Comparison of ENCODE assay signal across 8 mouse cellular contexts in the genomic region with DNA sequence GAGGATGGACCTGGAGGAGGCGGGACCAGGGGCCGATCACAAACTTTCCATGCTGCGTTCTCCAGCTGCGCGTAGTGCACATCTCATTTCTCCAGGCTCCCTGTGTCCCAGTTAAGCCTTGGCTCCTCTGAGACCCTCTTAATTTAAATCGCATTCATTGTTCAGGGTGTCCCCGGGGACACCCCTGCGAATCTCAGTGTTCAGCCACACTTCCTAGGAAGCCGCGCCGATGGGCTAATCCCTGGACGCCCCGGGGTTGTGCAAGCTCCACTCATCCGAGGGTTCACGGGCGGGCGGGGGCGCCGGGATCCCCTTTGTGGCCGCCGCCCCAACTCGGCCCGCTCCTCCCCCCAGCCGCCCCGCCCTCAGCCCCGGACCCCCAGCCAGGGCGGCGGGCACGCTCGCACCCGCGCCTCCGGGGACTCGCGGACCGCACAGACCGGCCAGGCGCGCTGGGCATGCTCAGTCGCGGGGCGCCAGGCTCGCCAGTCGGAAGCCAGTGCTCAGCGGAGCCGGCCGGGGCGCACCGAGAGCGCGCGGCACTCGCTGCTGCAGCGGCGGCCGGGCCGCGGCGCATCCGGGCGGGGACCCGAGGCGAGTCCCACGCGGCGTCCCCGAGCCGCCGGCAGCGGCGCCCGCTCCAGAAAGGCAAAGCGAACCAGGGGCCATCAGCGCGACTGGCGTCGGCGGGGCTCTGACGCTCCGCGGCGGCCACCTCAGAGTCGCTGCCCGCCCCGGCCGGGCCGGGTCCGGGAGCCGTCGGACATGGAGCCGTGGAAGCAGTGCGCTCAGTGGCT. TPM values are rescaled to one million over a fixed set of nuclear protein-coding genes. Genes with fewer than 3 reads are reported as not detected.
DNase-seq lines count a peak whose midpoint lies in the region; ATAC-seq lines count a peak whose summit lies in the region.

TSS of gene Vav3 (plus strand) at position 380 of the 797 bp plus-strand sequence.

- under 1% methylated on average over 56 of the region's 92 CpGs for WGBS in embryonic facial prominence, embryonic 14.5 days
- WGBS in heart, embryonic 11.5 days (ENCODE audit: insufficient replicate concordance): under 1% methylated on average over 73 of the region's 92 CpGs
- WGBS in kidney, embryonic 15.5 days: under 1% methylated on average over 90 of the region's 92 CpGs
- WGBS in liver, embryonic 13.5 days (ENCODE audit: insufficient replicate concordance): under 1% methylated on average over 78 of the region's 92 CpGs

- peak within 1 kb of the TSS; percentile 78 for H3K27ac ChIP-seq in embryonic facial prominence, embryonic 14.5 days (replicated peaks; ENCODE audit: low read depth, low read length)
- H3K27ac ChIP-seq in heart, embryonic 11.5 days (ENCODE audit: low read depth, low read length): peak within 1 kb of the TSS; percentile 73
- H3K27ac ChIP-seq in kidney, embryonic 15.5 days: peak within 1 kb of the TSS; percentile 85
- H3K27ac ChIP-seq in liver, embryonic 13.5 days: peak within 1 kb of the TSS; percentile 58

- peaks cover 12% of the 10 kb centered on the region for H3K27me3 ChIP-seq in embryonic facial prominence, embryonic 14.5 days (replicated peaks; ENCODE audit: control insufficient read depth, insufficient read depth, low read length)
- H3K27me3 ChIP-seq in heart, embryonic 11.5 days (ENCODE audit: control insufficient read depth, insufficient read depth, low read length): no peaks in the 10 kb centered on the region
- H3K27me3 ChIP-seq in kidney, embryonic 15.5 days: peaks cover 18% of the 10 kb centered on the region
- peaks cover 41% of the 10 kb centered on the region for H3K27me3 ChIP-seq in liver, embryonic 13.5 days

- peak within 1 kb of the TSS; percentile 78 for H3K9ac ChIP-seq in embryonic facial prominence, embryonic 14.5 days (ENCODE audit: low read depth, low read length)
- H3K9ac ChIP-seq in heart, embryonic 11.5 days (ENCODE audit: low read depth, low read length): peak within 1 kb of the TSS; percentile 78
- H3K9ac ChIP-seq in kidney, embryonic 15.5 days: peak within 1 kb of the TSS; percentile 62
- H3K9ac ChIP-seq in liver, embryonic 13.5 days: peak within 1 kb of the TSS; percentile 56

- H3K4me2 ChIP-seq in embryonic facial prominence, embryonic 14.5 days (ENCODE audit: low read depth, low read length): peak within 1 kb of the TSS; percentile 93
- peak within 1 kb of the TSS; percentile 94 for H3K4me2 ChIP-seq in heart, embryonic 11.5 days
- H3K4me2 ChIP-seq in kidney, embryonic 15.5 days: peak within 1 kb of the TSS; percentile 94
- peak within 1 kb of the TSS; percentile 77 for H3K4me2 ChIP-seq in liver, embryonic 13.5 days

- H3K4me1 ChIP-seq in embryonic facial prominence, embryonic 14.5 days (ENCODE audit: control insufficient read depth, insufficient read depth, low read length): 0 out of 2 replicates have a peak, but pooled peaks cover 4% of the 10 kb centered on the region
- H3K4me1 ChIP-seq in heart, embryonic 11.5 days (ENCODE audit: control insufficient read depth, insufficient read depth, low read length): no peaks in the 10 kb centered on the region; the same call in 1 of the 2 replicates
- peaks cover 20% of the 10 kb centered on the region for H3K4me1 ChIP-seq in kidney, embryonic 15.5 days
- H3K4me1 ChIP-seq in liver, embryonic 13.5 days (replicated peaks): peaks cover 14% of the 10 kb centered on the region

- ATAC-seq in cerebellum, adult (ENCODE audit: insufficient number of reproducible peaks, low FRiP score, low TSS enrichment): 0 out of 2 replicates have a peak, but pooled peaks have one; percentile 23
- ATAC-seq in embryonic facial prominence, embryonic 14.5 days (ENCODE audit: low read depth): peak; percentile 88
- ATAC-seq in heart, embryonic 11.5 days (replicated peaks; ENCODE audit: insufficient number of reproducible peaks, low FRiP score, low TSS enrichment): peak; percentile 78
- peak; percentile 93 for ATAC-seq in kidney, embryonic 15.5 days (replicated peaks; ENCODE audit: low FRiP score)
- peak; percentile 75 for ATAC-seq in liver, embryonic 13.5 days (ENCODE audit: low read depth)

- peak within 1 kb of the TSS; percentile 73 for H3K4me3 ChIP-seq in embryonic facial prominence, embryonic 14.5 days (ENCODE audit: low read depth, low read length)
- peak within 1 kb of the TSS; percentile 80 for H3K4me3 ChIP-seq in heart, embryonic 11.5 days (ENCODE audit: low read depth, low read length)
- peak within 1 kb of the TSS; percentile 73 for H3K4me3 ChIP-seq in kidney, embryonic 15.5 days (replicated peaks)
- H3K4me3 ChIP-seq in liver, embryonic 13.5 days (replicated peaks): peak within 1 kb of the TSS; percentile 64

- H3K9me3 ChIP-seq in embryonic facial prominence, embryonic 14.5 days (ENCODE audit: control insufficient read depth, low read length): no peaks in the 10 kb centered on the region
- H3K9me3 ChIP-seq in heart, embryonic 11.5 days (replicated peaks; ENCODE audit: control insufficient read depth, low read length): no peaks in the 10 kb centered on the region
- H3K9me3 ChIP-seq in kidney, embryonic 15.5 days (replicated peaks): no peaks in the 10 kb centered on the region
- H3K9me3 ChIP-seq in liver, embryonic 13.5 days (replicated peaks): no peaks in the 10 kb centered on the region

- H3K36me3 ChIP-seq in embryonic facial prominence, embryonic 14.5 days (ENCODE audit: control insufficient read depth, insufficient read depth, low read length): no peaks in the 10 kb centered on the region
- no peaks in the 10 kb centered on the region for H3K36me3 ChIP-seq in heart, embryonic 11.5 days (ENCODE audit: control insufficient read depth, insufficient read depth, low read length)
- H3K36me3 ChIP-seq in kidney, embryonic 15.5 days: no peaks in the 10 kb centered on the region
- H3K36me3 ChIP-seq in liver, embryonic 13.5 days: no peaks in the 10 kb centered on the region

- DNase-seq in cerebellum, adult 11-12 months: no peak
- DNase-seq in embryonic facial prominence, embryonic 14.5 days (ENCODE audit: low spot score): peak; percentile 69
- DNase-seq in liver, embryonic 13.5 days: peak; percentile 24
- peak; percentile 67 for DNase-seq in naive thymus-derived CD4-positive, alpha-beta T cell, adult 2 months (ENCODE audit: low read depth)
- DNase-seq in spleen, postnatal 4 days (ENCODE audit: low spot score in 2 of 2): peak; percentile 50 to 79

RNA-seq across cellular contexts. Expression of gene Vav3, which starts in this region (rescaled TPM):
- 19.7 and 20.3 TPM in 2 replicates for polyA plus RNA-seq in embryonic facial prominence, embryonic 14.5 days (2014; fragmentation: Nextera tagmentation; extraction: Ambion mirVana)
- 12.9 TPM in 2 replicates for polyA plus RNA-seq in heart, embryonic 11.5 days (2014; fragmentation: Nextera tagmentation; extraction: Ambion mirVana)
- 21.1 and 22.0 TPM in 2 replicates for polyA plus RNA-seq in kidney, embryonic 15.5 days (2015; fragmentation: Nextera tagmentation; extraction: Ambion mirVana)
- polyA plus RNA-seq in liver, embryonic 13.5 days (2015; fragmentation: Nextera tagmentation; extraction: Ambion mirVana): 3.6 and 3.7 TPM in 2 replicates

Comparison
In these comparisons a context has a peak if more than half of its experiments do, and no peak if none do; other contexts are left out.
1. ATAC-seq: peak in every context shown above with its lines; median percentile 93 in kidney, embryonic 15.5 days; 88 in embryonic facial prominence, embryonic 14.5 days; 78 in heart, embryonic 11.5 days; 75 in liver, embryonic 13.5 days; 23 in cerebellum, adult.